17 mouse cellular contexts compared by ENCODE assay signal in the genomic region with DNA sequence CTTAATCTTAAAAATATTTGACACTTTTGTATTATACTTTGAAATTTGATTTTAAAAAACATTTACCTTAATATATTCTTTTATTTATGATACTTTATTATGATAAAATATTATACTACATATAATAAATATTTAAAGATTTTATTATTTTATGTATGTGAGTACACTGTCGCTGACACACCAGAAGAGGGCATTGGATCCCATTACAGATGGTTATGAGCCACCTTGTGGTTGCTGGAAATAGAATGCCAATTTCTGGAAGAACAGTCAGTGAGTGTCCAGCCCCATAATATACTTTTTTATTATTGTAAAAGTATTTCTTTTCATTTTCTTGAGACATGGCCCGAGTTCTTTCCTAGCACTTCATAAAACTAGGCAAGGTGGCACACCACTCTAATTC. TPM values are rescaled to one million over a fixed set of nuclear protein-coding genes. Genes with fewer than 3 reads are reported as not detected.
A peak's percentile ranks its signal among the peaks of the same experiment; 100 is the strongest.
DNase-seq lines count a peak whose midpoint lies in the region; ATAC-seq and TF ChIP-seq lines count a peak whose summit lies in the region.
"Had no signal": no experiment of that assay in that cellular context is flagged by ENCODE, and none has a peak within 500 bp of the region (broad histone marks: within the 10 kb centered on the region; RNA-seq: fewer than 3 reads in every experiment).

No protein-coding gene starts in this region.

- TF ChIP-seq POLR2A in ES-Bruce4 (IDR thresholded peaks at IDR 0.05; ENCODE audit: insufficient read depth, low read length) = no peak

- H3K27ac ChIP-seq in gastrocnemius, adult 2 months = no peak overlapping the region
- H3K27ac ChIP-seq in liver, embryonic 14.5 days = no peak overlapping the region
- H3K27ac ChIP-seq in liver, embryonic 11.5 days (ENCODE audit: low read depth, low read length) = no peak overlapping the region
- H3K27ac ChIP-seq in ES-Bruce4 (ENCODE audit: insufficient read depth, low read length) = peak overlapping the region; percentile 90
- no peak overlapping the region for H3K27ac ChIP-seq in stomach, postnatal 0 days (replicated peaks)
- H3K27ac ChIP-seq: embryonic facial prominence, embryonic 12.5 days; forebrain, embryonic 15.5 days; hindbrain, embryonic 15.5 days had no signal

- peak; percentile 8; the same call in 1 of the 2 replicates for TF ChIP-seq CTCF in gastrocnemius, adult 2 months (IDR thresholded peaks at IDR 0.05)
- TF ChIP-seq CTCF in liver, embryonic 14.5 days (IDR thresholded peaks at IDR 0.05; ENCODE audit: low read depth) = peak; percentile 27; the same call in 1 of the 2 replicates
- TF ChIP-seq CTCF in ES-Bruce4 (IDR thresholded peaks at IDR 0.05; ENCODE audit: low read depth, low read length) = no peak
- peak; percentile 27 for TF ChIP-seq CTCF in stomach, postnatal 0 days (IDR thresholded peaks at IDR 0.05; ENCODE audit: low read depth)

- ATAC-seq in liver, embryonic 14.5 days (ENCODE audit: insufficient read depth) = no peak
- no peak for ATAC-seq in liver, embryonic 11.5 days (replicated peaks; ENCODE audit: low FRiP score)
- ATAC-seq in stomach, postnatal 0 days (ENCODE audit: low FRiP score, low TSS enrichment) = no peak
- ATAC-seq: activated CD4-positive, CD25-positive, alpha-beta regulatory T cell, adult 4 months; forebrain, embryonic 15.5 days had no signal

- no peak for TF ChIP-seq EP300 in liver, embryonic 14.5 days (IDR thresholded peaks at IDR 0.05; ENCODE audit: low read depth)
- no peak for TF ChIP-seq EP300 in ES-Bruce4 (IDR thresholded peaks at IDR 0.05; ENCODE audit: insufficient read depth, low read depth, low read length)
- no peak for TF ChIP-seq EP300 in stomach, postnatal 0 days (optimal IDR thresholded peaks at IDR 0.05)

- DNase-seq in gastrocnemius, adult 2 months = no peak
- no peak for DNase-seq in gastrocnemius, postnatal 14 days
- DNase-seq in liver, embryonic 14.5 days (ENCODE audit: low read depth in 3 of 3, low spot score in 3 of 3) = no peak
- DNase-seq in liver, embryonic 11.5 days (ENCODE audit: low spot score) = no peak
- no peak for DNase-seq in stomach, postnatal 0 days (ENCODE audit: low spot score)
- no peak for DNase-seq in embryo, embryonic 11 days
- DNase-seq: adrenal gland, postnatal 25 days; cerebellum, adult 2 months; cerebellum, postnatal 10 days; gastrocnemius, postnatal 10 days had no signal

- H3K4me2 ChIP-seq in liver, embryonic 14.5 days (ENCODE audit: low read depth) = no peak overlapping the region
- H3K4me2 ChIP-seq in liver, embryonic 11.5 days = no peak overlapping the region
- no peak overlapping the region for H3K4me2 ChIP-seq in stomach, postnatal 0 days (replicated peaks; ENCODE audit: low read depth)
- H3K4me2 ChIP-seq: embryonic facial prominence, embryonic 12.5 days; forebrain, embryonic 15.5 days; heart, embryonic 12.5 days; hindbrain, embryonic 15.5 days had no signal

- intact Hi-C loops in gastrocnemius, adult 2 months (cut with DNase I) = no loop called here
- intact Hi-C loops in gastrocnemius, postnatal 14 days (cut with DNase I; ENCODE audit: low total_unique reads) = no loop called here

- WGBS in liver, embryonic 14.5 days (ENCODE audit: insufficient replicate concordance) = 78% methylated on average over 2 of the region's 2 CpGs
- 82% methylated on average over 2 of the region's 2 CpGs for WGBS in liver, embryonic 11.5 days
- 92% methylated on average over 2 of the region's 2 CpGs for WGBS in stomach, postnatal 0 days

- H3K9ac ChIP-seq in liver, embryonic 14.5 days (replicated peaks) = no peak overlapping the region
- H3K9ac ChIP-seq in liver, embryonic 11.5 days (ENCODE audit: low read depth, low read length) = no peak overlapping the region
- H3K9ac ChIP-seq in ES-Bruce4 (ENCODE audit: low read depth, poor library complexity, severe bottlenecking) = peak overlapping the region; percentile 66; the same call in 1 of the 2 replicates
- no peak overlapping the region for H3K9ac ChIP-seq in stomach, postnatal 0 days (ENCODE audit: low read length)
- H3K9ac ChIP-seq: embryonic facial prominence, embryonic 12.5 days; forebrain, embryonic 15.5 days; heart, embryonic 12.5 days; hindbrain, embryonic 15.5 days had no signal

- H3K4me3 ChIP-seq in gastrocnemius, adult 2 months = no peak overlapping the region
- no peak overlapping the region for H3K4me3 ChIP-seq in liver, embryonic 14.5 days (ENCODE audit: insufficient read depth in 1 of 2, low read depth in 2 of 2, low read length in 2 of 2)
- no peak overlapping the region for H3K4me3 ChIP-seq in liver, embryonic 11.5 days (ENCODE audit: low read depth, low read length)
- peak overlapping the region; percentile 90 for H3K4me3 ChIP-seq in ES-Bruce4 (ENCODE audit: low read depth, low read length)
- H3K4me3 ChIP-seq in stomach, postnatal 0 days (ENCODE audit: low read depth, low read length) = no peak overlapping the region
- H3K4me3 ChIP-seq: embryonic facial prominence, embryonic 12.5 days; forebrain, embryonic 15.5 days; heart, embryonic 12.5 days; hindbrain, embryonic 15.5 days had no signal

- H3K4me1 ChIP-seq in liver, embryonic 14.5 days (replicated peaks; ENCODE audit: control insufficient read depth in 2 of 2, insufficient read depth in 2 of 2, low read length in 1 of 2) = peaks cover 11 to 13% of the 10 kb centered on the region in 2 experiments
- peaks cover 7% of the 10 kb centered on the region; the same call in 1 of the 2 replicates for H3K4me1 ChIP-seq in liver, embryonic 11.5 days (replicated peaks; ENCODE audit: control insufficient read depth, insufficient read depth, low read length)
- H3K4me1 ChIP-seq in ES-Bruce4 (ENCODE audit: control insufficient read depth, insufficient read depth, low read length) = no peaks in the 10 kb centered on the region
- H3K4me1 ChIP-seq in stomach, postnatal 0 days (replicated peaks; ENCODE audit: control insufficient read depth, insufficient read depth) = no peaks in the 10 kb centered on the region
- H3K4me1 ChIP-seq: embryonic facial prominence, embryonic 12.5 days; forebrain, embryonic 15.5 days; hindbrain, embryonic 15.5 days had no signal

- H3K27me3 ChIP-seq in liver, embryonic 14.5 days (ENCODE audit: control insufficient read depth, insufficient read depth, low read length) = no peaks in the 10 kb centered on the region
- no peaks in the 10 kb centered on the region for H3K27me3 ChIP-seq in liver, embryonic 11.5 days (replicated peaks; ENCODE audit: control insufficient read depth, insufficient read depth, low read length)
- H3K27me3 ChIP-seq in ES-Bruce4 (ENCODE audit: control insufficient read depth, insufficient read depth, low read length, poor library complexity, severe bottlenecking) = no peaks in the 10 kb centered on the region
- H3K27me3 ChIP-seq in stomach, postnatal 0 days (ENCODE audit: control insufficient read depth, insufficient read depth, low read length) = no peaks in the 10 kb centered on the region
- H3K27me3 ChIP-seq: embryonic facial prominence, embryonic 12.5 days; forebrain, embryonic 15.5 days; heart, embryonic 12.5 days; hindbrain, embryonic 15.5 days had no signal

- H3K36me3 ChIP-seq in liver, embryonic 14.5 days (replicated peaks; ENCODE audit: control insufficient read depth, insufficient read depth, low read depth) = no peaks in the 10 kb centered on the region
- no peaks in the 10 kb centered on the region for H3K36me3 ChIP-seq in liver, embryonic 11.5 days (ENCODE audit: control insufficient read depth, insufficient read depth, low read length)
- peaks cover 13% of the 10 kb centered on the region for H3K36me3 ChIP-seq in ES-Bruce4 (ENCODE audit: control insufficient read depth, insufficient read depth, low read length, poor library complexity, severe bottlenecking)
- H3K36me3 ChIP-seq in stomach, postnatal 0 days (ENCODE audit: control insufficient read depth, insufficient read depth, low read length) = no peaks in the 10 kb centered on the region
- H3K36me3 ChIP-seq: embryonic facial prominence, embryonic 12.5 days; forebrain, embryonic 15.5 days; G1E; heart, embryonic 12.5 days; hindbrain, embryonic 15.5 days had no signal

- no peaks in the 10 kb centered on the region for H3K9me3 ChIP-seq in liver, embryonic 14.5 days (ENCODE audit: control insufficient read depth, low read length)
- no peaks in the 10 kb centered on the region for H3K9me3 ChIP-seq in liver, embryonic 11.5 days (ENCODE audit: control insufficient read depth, low read length)
- H3K9me3 ChIP-seq in ES-Bruce4 (replicated peaks; ENCODE audit: control insufficient read depth, insufficient read depth, low read length, poor library complexity, severe bottlenecking) = no peaks in the 10 kb centered on the region
- no peaks in the 10 kb centered on the region for H3K9me3 ChIP-seq in stomach, postnatal 0 days (ENCODE audit: control insufficient read depth, low read length)
- H3K9me3 ChIP-seq: embryonic facial prominence, embryonic 12.5 days; forebrain, embryonic 15.5 days; G1E; heart, embryonic 12.5 days; hindbrain, embryonic 15.5 days had no signal

RNA-seq across cellular contexts. Expression of gene Usp7, which starts 10.4 kb away (rescaled TPM):
- total RNA-seq in gastrocnemius, adult 2 months (2021) = 10 to 100 TPM; 61.8 to 69.1 TPM
- total RNA-seq in gastrocnemius, postnatal 14 days (2021) = 10 to 100 TPM; 46.4 to 48.9 TPM
- polyA plus RNA-seq in liver, embryonic 14.5 days (2012; rRNA removed) = 37.6 and 57.5 TPM in 2 replicates
- 35.5 and 41.9 TPM in 2 replicates for polyA plus RNA-seq in liver, embryonic 14.5 days (2014; fragmentation: Nextera tagmentation; extraction: Ambion mirVana)
- 34.6 and 43.3 TPM in 2 replicates for polyA plus RNA-seq in liver, embryonic 11.5 days (2014; fragmentation: Nextera tagmentation; extraction: Ambion mirVana)
- polyA plus RNA-seq in ES-Bruce4 (2011; ENCODE audit: insufficient read depth, insufficient read length, low read depth, missing spikeins) = 339 and 341 TPM in 2 replicates
- 15.7 and 18.1 TPM in 2 replicates for polyA plus RNA-seq in stomach, postnatal 0 days (2015; fragmentation: Nextera tagmentation; extraction: Ambion mirVana)

RNA-seq across cellular contexts. Expression of gene 1810013L24Rik, which starts 48.2 kb away (rescaled TPM):
- total RNA-seq in gastrocnemius, adult 2 months (2021) = 100 to 1,000 TPM in 1 of 2 experiments, 10 to 100 TPM in 1; 80.9 to 111 TPM
- 10 to 100 TPM; 55.2 to 60.6 TPM for total RNA-seq in gastrocnemius, postnatal 14 days (2021)
- 10.3 and 15.1 TPM in 2 replicates for polyA plus RNA-seq in liver, embryonic 14.5 days (2012; rRNA removed)
- polyA plus RNA-seq in liver, embryonic 14.5 days (2014; fragmentation: Nextera tagmentation; extraction: Ambion mirVana) = 8.4 and 9.8 TPM in 2 replicates
- 12.5 and 13.8 TPM in 2 replicates for polyA plus RNA-seq in liver, embryonic 11.5 days (2014; fragmentation: Nextera tagmentation; extraction: Ambion mirVana)
- polyA plus RNA-seq in ES-Bruce4 (2011; ENCODE audit: insufficient read depth, insufficient read length, low read depth, missing spikeins) = 63.8 and 65.8 TPM in 2 replicates
- 15.6 and 16.3 TPM in 2 replicates for polyA plus RNA-seq in stomach, postnatal 0 days (2015; fragmentation: Nextera tagmentation; extraction: Ambion mirVana)
